Mouse (Mus musculus): ENCODE data around the gene Erich4. TPM values are rescaled to one million over a fixed set of nuclear protein-coding genes. Genes with fewer than 3 reads are reported as not detected.

Gene Erich4
- polyA plus RNA-seq, 1 experiment, result not detected

GRCm38 (mm10) chr7:25623857-25624370 lies 8.2 kb upstream of the Erich4 start:
- DNase-seq (ENCODE audit: low spot score), result peak; percentile 20

- peak; percentile 14 for DNase-seq (ENCODE audit: low spot score)
Measured at GRCm38 (mm10) chr7:25620751-25621150, 5.1 kb upstream of the Erich4 start.

- peak; percentile 18 for DNase-seq (ENCODE audit: low spot score)
Measured at GRCm38 (mm10) chr7:25620101-25620500, 4.4 kb upstream of the Erich4 start.

GRCm38 (mm10) chr7:25619722-25619991 lies 4.0 kb upstream of the Erich4 start:
- DNase-seq (ENCODE audit: low spot score), result no peak

- peak; percentile 77 for DNase-seq (ENCODE audit: low spot score)
Measured at GRCm38 (mm10) chr7:25618865-25619721, 3.4 kb upstream of the Erich4 start, which contains the start of gene Dmac2. TSS of gene Dmac2 (plus strand) at chr7:25619414.

GRCm38 (mm10) chr7:25617376-25618160 lies 1.9 kb upstream of the Erich4 start:
- DNase-seq (ENCODE audit: low spot score), result no peak

GRCm38 (mm10) chr7:25614831-25615705 lies 624 bp downstream of the Erich4 start:
- no peak for DNase-seq (ENCODE audit: low spot score)

GRCm38 (mm10) chr7:25614086-25614485 lies 1.6 kb downstream of the Erich4 start:
- no peak for DNase-seq (ENCODE audit: low spot score)

GRCm38 (mm10) chr7:25611501-25611900 lies 4.2 kb downstream of the Erich4 start:
- no peak for DNase-seq (ENCODE audit: low spot score)

- no peak for DNase-seq (ENCODE audit: low spot score)
Measured at GRCm38 (mm10) chr7:25610056-25610455, 5.6 kb downstream of the Erich4 start.

GRCm38 (mm10) chr7:25607196-25607595 lies 8.5 kb downstream of the Erich4 start:
- DNase-seq (ENCODE audit: low spot score), result no peak

GRCm38 (mm10) chr7:25606625-25607063 lies 9.0 kb downstream of the Erich4 start:
- no peak for DNase-seq (ENCODE audit: low spot score)

- no peak for DNase-seq (ENCODE audit: low spot score)
Measured at GRCm38 (mm10) chr7:25601346-25601745, 14.3 kb downstream of the Erich4 start.

- DNase-seq (ENCODE audit: low spot score), result no peak
Measured at GRCm38 (mm10) chr7:25600666-25601065, 15.0 kb downstream of the Erich4 start.

GRCm38 (mm10) chr7:25599663-25600062 lies 16.0 kb downstream of the Erich4 start:
- DNase-seq (ENCODE audit: low spot score), result no peak

GRCm38 (mm10) chr7:25593859-25594258 lies 21.8 kb downstream of the Erich4 start:
- DNase-seq (ENCODE audit: low spot score), result no peak

GRCm38 (mm10) chr7:25591226-25591625 lies 24.5 kb downstream of the Erich4 start:
- DNase-seq (ENCODE audit: low spot score), result no peak

- no peak for DNase-seq (ENCODE audit: low spot score)
Measured at GRCm38 (mm10) chr7:25585351-25586204, 30.1 kb downstream of the Erich4 start.

- no peak for DNase-seq (ENCODE audit: low spot score)
Measured at GRCm38 (mm10) chr7:25584651-25585050, 31.0 kb downstream of the Erich4 start.

GRCm38 (mm10) chr7:25582301-25582810 lies 33.3 kb downstream of the Erich4 start:
- no peak for DNase-seq (ENCODE audit: low spot score)
